Mouse (Mus musculus): ENCODE results near the gene Samd14.

DNA sequence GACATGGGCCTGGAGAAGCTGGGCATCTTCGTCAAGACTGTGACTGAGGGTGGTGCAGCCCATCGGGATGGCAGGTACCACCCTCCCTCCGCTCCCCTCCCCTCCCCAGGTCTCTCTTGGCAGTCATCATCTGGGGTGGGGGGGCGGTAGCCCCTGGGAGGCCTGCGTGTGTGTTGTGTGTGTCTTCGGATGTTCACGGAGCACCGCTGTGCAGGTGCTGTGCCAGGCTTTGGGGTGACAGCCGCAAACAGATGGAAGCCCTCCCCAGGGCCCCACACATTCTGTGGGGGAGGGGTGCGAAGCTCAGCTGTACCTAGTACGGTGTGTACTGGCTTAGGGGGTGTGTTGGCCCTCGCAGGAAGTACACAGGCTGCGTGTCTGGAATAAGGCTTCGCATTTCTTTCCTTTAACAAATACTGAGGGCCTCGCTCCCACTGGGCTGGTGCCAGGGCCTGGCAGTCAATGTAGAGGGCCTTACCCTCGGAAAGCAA lies 11.6 kb upstream of the Samd14 start:
- TF ChIP-seq CTCF (IDR thresholded peaks at IDR 0.05) (no peak), EP300 (IDR thresholded peaks at IDR 0.05) (no peak)

Data from lung, postnatal 0 days (tissue).